Mouse (Mus musculus): ENCODE results near the gene Rsad1.
A peak's percentile ranks its signal among the peaks of the same experiment; 100 is the strongest.

The Rsad1 gene

DNA sequence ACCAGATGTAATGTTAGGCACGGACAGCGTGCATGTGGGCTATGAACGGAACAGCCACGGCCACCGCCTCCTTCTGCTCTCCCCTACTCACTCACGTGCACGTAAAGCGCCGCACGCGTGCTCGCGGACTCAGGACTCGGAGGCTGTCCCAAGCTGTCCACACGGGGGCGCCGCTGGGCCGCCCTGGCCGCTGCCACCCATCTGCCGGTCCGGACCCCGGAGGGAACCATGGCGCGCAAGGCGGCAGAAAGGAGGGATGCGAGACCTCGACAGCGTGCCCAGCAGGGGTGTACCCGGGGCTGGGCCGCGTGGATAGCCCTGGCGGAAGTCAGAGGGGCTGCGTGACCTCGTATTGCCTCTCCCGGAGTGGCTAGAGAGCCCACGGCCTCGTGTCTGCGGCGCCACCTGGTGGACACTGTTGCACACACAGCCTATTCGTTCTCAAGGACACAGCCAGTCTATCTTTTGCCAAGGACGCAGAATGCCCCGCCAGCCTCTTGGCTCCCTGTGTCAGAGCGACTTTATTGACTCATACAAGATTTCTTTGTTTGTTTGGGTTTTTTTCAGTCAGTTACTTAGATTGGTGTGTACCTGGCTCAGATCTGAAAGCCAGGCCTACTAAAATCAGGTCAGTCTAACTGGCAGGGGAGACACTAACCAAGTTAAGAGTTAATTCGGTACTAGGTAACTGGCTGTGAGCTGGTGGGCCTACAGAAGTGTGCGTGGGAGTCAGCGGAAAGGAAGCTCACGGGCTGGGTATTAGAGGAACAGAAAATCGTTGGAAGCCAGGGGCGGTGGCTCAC is at the start of gene Rsad1:
Gene Rsad1, minus strand, starts transcription at position 368 of the 803 bp plus-strand sequence.
- DNase-seq (ENCODE audit: low read depth, low spot score), result peak; percentile 81

DNA sequence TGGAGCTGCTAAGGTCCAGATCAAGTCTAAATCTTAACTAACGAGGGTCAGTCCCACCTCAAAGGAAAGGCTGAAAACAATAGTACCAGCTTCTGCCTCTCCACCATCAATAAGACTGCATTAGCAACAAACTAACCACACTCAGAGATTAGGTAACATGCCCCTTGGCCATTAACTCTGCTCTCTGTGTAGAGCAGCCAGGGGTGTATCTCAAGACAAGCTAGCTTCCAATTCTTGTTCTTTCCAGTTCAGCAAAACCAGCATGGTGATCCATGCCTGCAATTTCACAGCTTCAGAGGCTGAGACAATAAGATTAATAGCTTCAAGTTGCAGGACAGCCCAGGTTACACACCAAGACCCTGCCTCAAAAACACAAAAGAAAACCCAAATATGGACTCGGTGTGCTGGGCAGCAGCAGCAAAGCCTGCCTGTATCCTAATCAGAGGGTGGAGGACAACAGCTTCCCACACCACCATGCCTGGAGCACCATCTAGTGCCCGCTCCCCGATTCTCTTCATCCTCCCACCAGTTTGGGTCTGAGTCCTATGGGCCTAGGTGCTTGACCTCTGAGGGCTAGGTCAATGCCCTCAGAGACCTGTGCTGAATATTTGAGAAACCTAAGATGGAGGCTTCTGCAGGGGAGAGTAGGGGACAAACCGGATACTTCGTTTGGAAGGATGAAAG is 49.5 kb upstream of the Rsad1 start:
- DNase-seq (ENCODE audit: low read depth, low spot score), result no peak

DNA sequence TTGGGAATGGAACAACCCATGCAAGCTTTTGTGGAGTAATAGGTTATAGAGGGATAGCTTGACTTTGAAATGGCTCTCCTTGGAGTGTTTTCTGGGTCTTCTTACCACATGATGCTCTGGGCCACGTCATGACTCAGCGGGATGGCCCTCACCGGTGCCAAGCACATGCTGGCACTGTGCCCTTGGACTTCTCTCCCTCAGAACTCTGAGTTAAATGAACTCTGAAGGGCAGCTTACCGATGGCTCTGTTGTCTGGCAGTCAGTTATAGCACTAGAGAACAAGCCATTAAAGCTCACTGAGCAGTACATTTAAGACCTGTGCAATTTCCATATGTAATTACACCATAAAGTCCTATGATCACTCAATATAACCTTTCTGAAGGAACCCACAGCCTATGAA is 48.3 kb upstream of the Rsad1 start:
- no peak for DNase-seq (ENCODE audit: low read depth, low spot score)

DNA sequence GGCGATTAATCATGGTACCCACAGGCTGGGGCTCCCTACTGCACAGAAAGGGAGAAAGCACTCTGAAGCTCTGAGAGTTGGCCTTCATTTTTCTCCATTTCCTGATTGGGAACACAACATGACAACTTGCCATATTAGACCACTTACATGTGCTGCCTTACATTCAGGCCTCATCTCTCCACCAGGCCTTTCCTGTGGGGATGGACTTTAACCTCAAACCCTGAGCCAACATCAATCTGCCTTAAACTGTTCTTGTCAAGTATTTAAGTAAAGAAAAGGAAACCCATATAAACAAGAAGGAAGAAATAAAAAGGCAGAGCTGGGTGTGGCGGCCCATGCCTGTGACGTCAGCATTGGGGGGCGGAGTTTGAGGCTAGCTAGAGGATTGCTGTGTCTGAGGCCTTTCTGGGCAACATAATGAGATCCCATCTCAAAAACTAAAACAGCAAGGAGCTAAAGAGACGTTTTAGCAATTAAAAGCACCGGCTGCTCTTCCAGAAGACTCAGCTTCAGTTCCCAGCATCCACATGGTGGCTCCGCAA is 47.3 kb upstream of the Rsad1 start:
- DNase-seq (ENCODE audit: low read depth, low spot score), result no peak

DNA sequence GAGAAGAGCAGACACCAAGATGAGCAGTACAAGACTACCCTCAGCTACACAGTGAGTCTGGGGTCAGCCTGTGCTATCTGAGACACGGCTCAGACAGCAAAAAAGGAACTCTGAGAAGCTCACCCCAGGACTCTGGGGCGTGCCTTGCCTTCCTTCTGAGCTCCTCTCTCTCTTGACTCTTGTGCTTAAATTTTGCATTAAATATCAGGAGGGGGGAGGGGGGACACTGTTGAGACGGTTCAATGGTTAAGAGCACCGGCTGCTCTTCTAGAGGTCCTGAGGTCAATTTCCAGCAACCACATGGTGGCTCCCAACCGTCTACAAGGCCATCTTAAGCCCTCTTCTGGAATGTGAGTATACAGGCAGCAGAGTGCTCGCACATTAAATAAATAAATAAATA is 38.5 kb upstream of the Rsad1 start:
- DNase-seq (ENCODE audit: low read depth, low spot score), result no peak

DNA sequence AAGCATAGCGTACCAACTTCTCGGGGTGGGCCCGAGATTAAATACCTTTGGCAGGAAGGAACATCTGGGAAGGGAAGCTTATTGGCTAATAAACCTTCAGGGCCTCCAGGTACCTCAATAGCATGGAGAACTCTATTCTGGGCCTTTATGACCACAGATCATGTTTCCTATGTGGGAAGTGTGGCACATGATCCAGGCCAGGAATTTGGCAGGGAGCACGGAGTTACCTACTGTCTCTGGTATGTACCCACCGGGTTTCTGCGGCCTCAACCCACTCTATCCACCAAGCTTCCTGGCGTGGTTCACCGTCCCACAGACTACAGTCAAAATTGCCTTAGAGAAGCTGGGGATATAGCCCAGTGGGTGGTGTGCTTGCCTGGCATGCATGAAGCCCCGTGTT is 36.0 kb upstream of the Rsad1 start:
- no peak for DNase-seq (ENCODE audit: low read depth, low spot score)

DNA sequence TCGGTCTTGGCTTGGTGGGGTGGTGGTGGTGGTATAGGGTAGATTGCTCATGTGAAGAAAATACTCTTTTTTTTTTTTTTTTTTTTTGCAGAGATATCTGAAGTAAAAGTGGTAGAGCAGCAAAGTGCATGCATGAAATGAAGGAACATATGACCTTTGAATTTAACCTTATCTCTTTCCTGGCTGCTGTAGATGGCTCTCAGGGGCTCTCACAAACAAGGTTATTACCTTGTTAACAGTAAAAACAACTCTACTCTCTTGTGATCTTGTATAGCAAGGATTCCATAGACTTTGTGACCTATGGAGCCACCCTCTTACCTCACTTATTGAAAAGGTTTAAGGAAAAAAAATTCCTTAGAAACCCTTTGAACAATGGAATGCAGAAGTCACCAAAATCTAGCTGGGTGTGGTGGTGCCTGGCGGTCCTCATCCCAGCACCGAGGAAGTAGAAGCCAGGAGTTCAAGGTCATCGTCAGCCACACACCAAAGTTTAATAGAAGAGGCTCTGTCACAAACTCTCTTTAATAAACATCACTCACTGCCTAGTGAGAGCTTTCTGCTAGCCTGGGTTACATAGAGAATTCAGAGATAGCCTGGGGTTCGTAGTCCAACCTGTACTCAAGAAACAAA is 31.2 kb upstream of the Rsad1 start:
- DNase-seq (ENCODE audit: low read depth, low spot score), result no peak

DNA sequence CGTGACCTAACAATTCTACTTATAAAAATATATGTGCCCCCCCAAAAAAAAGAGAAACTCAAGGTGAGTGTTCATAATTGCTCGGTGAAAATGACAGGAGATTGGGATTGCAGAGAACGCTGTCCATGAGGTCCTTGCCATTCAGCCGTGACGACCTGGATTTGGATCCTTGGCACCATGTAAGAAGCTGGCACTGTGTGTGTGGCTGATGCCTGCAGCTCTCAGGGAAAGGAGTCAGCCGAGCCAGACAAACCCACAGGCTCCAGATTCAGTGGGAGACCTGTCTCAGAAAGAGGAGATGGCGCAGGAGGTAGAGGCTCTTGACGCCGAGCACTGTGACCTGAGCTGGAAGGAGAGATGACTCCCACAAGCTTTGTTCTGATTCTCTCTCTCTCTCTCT is 27.3 kb upstream of the Rsad1 start:
- DNase-seq (ENCODE audit: low read depth, low spot score), result no peak

DNA sequence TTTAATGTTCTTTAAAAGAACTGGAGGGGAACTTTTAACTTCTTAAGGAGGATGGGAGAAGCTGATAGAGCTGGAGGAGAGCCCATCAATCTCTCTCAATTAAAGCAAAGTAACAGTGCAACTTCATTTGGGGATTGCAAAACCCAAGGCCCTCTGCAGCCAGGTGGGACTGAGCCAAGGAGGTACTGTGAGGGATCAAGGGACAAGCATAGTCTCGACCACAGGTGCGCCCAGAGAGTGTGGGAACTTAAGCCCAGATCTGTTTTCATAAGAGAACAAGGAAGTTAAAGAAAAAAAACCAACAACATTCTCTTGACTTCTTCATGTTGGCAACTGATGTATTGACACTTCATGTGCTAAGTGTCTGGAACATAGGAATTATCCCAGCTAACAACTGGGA is 26.0 kb upstream of the Rsad1 start:
- DNase-seq (ENCODE audit: low read depth, low spot score), result no peak

DNA sequence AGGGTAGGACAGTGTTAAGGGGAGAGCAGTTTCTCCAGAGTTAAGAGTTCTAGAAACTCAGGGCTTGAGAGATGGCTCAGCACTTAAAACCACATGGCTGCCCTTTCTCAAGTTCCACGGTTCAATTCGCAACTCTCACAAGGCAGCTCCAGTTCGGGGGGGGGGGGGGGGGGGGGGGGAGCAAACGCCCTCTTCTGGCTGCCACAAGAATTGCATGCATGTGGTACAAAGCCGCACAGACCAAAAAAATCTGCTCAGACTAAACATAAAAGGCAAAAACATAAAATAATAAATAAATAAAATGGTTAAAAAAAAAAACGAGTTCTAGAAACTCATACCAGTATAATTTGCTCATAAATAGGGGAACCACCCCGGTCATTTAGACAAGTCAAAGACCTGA is 25.5 kb upstream of the Rsad1 start:
- DNase-seq (ENCODE audit: low read depth, low spot score), result no peak

DNA sequence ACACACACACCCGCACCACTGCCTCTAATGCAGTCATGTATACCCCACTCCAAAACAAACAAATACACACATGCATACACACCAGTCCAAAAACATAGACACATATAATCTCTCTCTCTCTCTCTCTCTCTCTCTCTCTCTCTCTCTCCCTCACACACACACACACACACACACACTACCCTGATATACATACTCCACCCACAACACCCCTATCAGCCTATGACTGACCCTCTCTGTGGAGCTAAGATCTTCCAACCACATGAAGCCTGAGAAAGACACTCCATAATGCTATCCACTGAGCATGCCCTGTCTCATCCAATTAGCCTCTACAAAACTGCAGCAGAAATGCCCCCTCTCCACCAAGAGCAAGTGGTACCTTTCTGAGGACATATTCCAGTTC is 22.8 kb upstream of the Rsad1 start:
- no peak for DNase-seq (ENCODE audit: low read depth, low spot score)

DNA sequence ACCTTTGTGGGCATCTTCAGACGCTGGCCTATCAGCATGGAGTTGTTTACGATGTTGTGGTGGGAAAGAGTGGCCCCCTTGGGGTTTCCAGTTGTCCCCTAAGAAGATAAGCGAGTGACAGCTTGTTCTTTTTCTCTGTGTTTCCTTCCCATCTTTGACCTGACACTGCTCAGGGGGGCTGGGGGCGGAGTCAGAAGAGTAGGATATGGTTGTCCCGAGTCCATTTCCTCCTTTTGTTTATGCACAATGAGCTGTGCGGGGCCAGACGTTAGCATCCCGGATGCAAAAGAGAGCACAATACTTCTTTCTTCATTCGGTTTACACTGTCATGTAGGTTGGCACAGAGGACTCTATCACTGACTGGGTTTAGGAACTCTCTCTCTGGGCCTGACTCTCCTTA is 21.6 kb upstream of the Rsad1 start:
- no peak for DNase-seq (ENCODE audit: low read depth, low spot score)

DNA sequence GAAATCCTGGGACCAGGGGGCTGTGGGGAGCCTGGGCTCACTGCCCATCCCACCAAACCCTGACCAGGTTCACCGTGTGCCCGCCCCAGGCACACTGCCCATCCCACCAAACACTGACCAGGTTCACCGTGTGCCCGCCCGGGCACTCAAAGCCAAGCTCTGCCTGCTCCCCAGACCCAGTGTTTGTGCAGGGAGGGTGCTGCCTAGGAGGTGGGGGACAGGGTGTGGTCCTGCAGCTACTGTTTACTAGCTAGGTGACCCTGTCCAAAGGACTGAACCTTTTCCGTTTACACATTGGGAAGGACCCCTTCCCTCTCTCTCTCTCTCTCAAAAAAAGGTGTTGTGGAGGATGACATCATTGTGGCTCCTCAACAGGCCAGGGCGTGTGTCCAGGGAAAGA is 18.3 kb upstream of the Rsad1 start:
- no peak for DNase-seq (ENCODE audit: low read depth, low spot score)

DNA sequence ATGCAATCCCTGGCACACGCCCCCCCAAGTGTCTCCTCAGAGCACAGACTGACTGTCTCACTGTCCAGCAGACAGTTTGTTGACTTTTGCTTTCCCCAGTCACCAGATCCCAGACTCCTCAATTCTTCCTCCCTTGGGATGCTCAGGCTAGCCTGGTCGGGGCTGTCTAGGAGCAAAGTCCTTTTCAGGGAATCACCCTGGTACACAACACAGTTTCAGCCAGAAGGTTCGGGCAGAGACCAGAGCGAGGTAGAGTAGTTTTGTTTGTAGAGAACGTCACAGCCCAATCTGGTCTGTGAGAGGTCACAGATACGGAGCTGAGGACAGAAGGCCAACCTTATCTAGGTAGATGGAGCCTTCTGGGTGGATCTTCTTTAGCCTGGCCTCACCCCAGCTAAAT is 17.5 kb upstream of the Rsad1 start:
- DNase-seq (ENCODE audit: low read depth, low spot score), result no peak

DNA sequence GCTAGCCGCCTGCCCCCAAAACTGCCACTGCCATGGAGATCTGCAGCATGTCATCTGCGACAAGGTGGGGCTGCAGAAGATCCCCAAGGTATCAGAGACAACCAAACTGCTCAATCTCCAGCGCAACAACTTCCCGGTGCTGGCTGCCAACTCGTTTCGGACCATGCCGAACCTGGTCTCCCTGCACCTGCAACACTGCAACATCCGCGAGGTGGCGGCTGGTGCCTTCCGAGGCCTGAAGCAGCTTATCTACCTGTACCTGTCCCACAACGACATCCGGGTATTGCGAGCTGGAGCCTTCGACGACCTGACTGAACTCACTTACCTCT is 16.1 kb upstream of the Rsad1 start:
- DNase-seq (ENCODE audit: low read depth, low spot score), result no peak

DNA sequence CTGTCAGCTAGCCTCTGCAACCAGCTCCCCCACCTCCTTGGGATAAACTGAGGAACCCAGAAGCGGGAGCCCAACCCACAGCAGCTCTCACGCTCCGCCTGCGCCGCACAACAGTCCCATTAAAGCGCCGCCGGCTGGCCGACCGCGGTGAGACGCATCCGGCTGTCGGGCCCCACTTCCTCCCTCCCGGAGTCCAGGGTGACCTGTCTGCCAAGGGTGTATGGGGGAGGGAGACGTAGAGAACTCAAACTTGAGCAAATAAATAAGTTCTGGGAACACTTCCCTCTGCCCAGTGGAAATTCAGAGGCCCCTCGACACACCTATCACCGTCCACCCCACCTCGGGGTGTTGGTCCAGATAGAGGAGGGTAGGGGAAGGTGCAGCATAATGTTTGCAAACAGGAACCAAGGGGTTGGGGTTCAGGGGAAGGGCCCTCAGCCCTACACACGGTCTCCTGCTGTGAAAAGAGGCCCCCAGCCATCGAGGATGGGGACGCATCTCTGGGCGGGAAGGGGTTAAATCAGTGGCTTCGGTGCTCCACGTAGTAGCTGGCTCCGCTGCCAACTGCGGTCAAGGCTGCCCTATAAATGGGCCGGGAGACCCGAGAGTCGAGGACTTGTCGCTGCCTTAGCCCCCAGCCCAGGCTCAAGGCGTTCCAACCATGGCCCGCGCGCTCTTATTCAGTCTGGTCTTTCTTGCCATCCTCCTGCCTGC is 15.5 kb upstream of the Rsad1 start, which contains the start of gene Chad:
Gene Chad, plus strand, starts transcription at position 611 of the 714 bp plus-strand sequence.
- DNase-seq (ENCODE audit: low read depth, low spot score), result no peak

DNA sequence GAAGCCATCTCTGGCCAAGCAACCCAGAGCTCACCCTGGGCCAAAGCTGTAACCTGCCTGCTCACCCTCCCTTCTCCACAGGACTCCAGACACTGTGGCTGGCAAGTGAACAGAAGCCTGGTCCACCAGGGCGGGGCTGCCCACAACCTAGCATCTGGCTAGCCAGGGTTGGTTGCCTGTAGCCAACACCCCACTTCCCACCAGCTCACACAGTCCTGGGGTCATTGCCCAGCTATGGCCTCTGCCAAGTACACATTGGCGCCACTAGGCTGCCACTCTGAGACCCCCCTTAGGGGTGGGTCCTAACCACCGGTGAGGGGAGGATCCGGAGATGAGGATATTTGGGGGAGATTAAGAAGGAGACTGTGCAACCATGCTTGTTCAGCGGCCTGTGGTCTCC is 14.8 kb upstream of the Rsad1 start:
- no peak for DNase-seq (ENCODE audit: low read depth, low spot score)

DNA sequence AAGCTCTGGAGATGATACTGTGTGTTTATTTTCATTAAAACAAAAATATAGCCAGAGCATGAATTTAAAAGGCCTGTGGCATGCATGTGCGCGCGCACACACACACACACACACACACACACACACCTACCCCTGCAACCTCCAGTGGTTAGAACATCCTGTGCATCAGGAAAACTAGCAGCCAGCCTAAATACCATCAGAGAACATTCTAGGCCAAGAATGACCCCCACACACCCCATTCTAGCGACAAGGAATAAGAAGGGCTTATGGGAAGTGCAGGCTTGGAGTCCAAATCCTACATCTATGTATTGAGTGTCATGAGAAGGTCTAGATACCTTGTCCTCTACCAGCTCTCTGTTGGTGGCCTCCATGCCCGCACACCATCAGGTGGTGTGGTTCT is 14.3 kb upstream of the Rsad1 start:
- no peak for DNase-seq (ENCODE audit: low read depth, low spot score)

DNA sequence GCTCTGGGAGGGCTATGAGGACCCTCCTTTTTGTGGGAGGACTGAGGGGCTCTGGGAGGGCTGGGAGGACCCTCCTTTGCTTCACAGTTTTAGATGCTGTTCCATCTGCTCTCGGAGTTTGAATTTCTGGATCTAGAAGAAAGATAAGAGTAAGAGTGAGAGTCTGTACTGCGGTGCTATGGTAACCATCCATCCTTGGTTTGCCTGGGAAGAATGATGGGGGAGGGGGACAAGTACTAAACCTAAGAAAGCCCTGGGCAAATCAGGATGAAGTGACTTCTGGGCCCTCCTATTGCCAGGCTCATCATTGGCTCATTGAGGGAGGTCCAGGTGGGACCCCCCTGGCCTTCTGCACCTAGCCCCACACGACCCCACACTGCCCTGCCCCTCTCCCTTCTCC is 9.2 kb upstream of the Rsad1 start:
- no peak for DNase-seq (ENCODE audit: low read depth, low spot score)

DNA sequence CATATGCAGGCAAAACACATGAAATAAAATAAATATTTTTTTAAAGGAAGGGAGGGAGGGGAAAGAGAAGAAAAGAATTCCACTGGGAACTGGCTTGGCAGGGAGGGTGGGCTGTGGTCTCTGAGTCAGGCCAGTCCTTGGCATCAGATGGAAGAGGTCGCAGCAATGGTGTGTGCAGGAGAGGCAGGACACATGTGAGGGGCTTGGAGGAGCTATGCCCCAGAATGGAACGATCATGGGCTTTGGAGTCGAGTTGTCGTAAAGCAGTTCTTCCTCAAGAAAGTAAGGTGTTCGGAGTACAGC is 1.3 kb upstream of the Rsad1 start:
- DNase-seq (ENCODE audit: low read depth, low spot score), result no peak

DNA sequence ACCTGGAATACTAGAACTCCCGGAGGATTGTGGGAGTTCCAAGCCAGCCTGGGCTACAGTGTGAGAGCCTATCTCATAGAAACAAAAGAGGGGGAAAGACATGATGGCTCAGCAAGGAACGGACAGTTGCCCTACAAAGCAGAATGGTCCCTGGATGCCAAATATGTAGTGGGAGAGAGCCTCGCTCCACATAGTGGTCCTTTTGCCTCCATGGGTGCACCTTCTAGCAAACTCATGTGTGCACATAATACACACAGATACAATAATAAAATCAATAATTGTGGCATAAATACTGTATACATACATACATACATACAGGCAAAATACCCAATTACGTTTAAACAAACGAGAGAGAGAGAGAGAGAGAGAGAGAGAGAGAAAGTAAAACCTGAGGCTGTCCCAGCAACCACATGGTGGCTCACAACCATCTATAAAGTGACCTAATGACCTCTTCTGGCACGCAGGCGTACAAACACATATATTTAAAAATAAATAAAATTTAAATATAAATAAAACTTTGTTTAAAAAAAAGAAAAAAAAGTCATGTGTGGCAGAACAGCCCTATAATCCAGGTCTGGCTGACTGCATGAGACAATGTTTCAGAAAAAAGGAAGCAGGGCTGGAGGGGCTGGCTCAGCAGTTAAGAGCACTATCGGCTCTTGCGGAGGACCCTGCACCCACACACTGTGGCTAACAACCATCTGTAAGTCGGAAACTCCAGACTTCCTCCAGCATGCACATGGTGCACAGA is 811 bp upstream of the Rsad1 start:
- no peak for DNase-seq (ENCODE audit: low read depth, low spot score)
